Mouse (Mus musculus): Measurements from ENCODE around the gene Sdk2. TPM values are rescaled to one million over a fixed set of nuclear protein-coding genes. Genes with fewer than 3 reads are reported as not detected.

Sdk2 gene
- polyA plus RNA-seq, 1 experiment from 2014 or later: 4.2 TPM

DNA sequence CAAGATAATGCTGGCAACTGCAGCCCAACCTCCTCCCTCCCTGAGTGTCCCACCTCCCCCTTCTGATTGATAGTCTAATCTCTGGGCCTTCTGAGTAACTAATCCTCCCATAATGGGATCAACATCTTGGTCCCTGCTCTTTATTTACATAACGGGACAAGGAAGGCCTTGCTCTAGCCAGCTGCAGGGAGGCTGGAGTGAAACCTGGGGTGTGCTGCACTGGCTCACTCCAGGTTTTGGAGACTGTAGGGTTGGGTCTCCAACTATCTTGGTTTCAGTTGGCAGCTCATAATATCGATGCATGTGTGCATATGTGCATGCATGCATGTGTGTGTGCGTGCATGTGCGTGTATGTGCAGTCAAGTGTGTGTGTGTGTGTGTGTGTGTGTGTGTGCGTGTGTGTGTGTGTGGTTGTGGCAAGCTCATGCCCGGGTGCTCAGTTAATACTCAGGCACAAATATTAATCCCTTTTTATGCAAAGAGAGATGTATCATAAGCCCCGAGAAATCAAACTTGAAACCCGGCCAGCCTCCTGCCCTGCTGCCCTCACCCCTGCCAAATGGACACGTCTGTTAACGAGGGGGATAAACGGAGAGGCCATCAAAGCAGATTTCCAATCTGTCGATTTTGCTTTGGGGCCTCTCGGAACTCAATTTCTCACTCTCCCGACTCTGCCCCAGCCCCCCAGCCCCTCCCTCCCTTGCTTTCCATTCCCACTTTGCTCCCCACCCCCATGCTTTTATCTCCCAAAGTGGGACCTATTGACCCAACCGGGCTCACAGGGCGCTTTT, 91.8 kb downstream of the Sdk2 start:
- Histone ChIP-seq H3K4me3 (ENCODE audit: low read length) (no peak overlapping the region), H3K27ac (ENCODE audit: low read depth, low read length) (no peak overlapping the region), H3K4me2 (replicated peaks; ENCODE audit: low read depth, low read length) (no peak overlapping the region), H3K4me1 (ENCODE audit: control insufficient read depth, insufficient read depth, low read length) (no peaks in the 10 kb centered on the region), H3K27me3 (ENCODE audit: control insufficient read depth, insufficient read depth, low read length) (no peaks in the 10 kb centered on the region), H3K36me3 (ENCODE audit: control insufficient read depth, insufficient read depth, low read length) (no peaks in the 10 kb centered on the region), H3K9ac (ENCODE audit: low read depth, low read length) (no peak overlapping the region), H3K9me3 (ENCODE audit: control insufficient read depth, low read length) (peaks cover under 1% of the 10 kb centered on the region; the same call in 1 of the 2 replicates)
- 0 out of 2 replicates have a peak, but pooled peaks have one; percentile 10 for ATAC-seq (ENCODE audit: low FRiP score, low TSS enrichment)
- WGBS: 42% methylated on average over 16 of the region's 16 CpGs

DNA sequence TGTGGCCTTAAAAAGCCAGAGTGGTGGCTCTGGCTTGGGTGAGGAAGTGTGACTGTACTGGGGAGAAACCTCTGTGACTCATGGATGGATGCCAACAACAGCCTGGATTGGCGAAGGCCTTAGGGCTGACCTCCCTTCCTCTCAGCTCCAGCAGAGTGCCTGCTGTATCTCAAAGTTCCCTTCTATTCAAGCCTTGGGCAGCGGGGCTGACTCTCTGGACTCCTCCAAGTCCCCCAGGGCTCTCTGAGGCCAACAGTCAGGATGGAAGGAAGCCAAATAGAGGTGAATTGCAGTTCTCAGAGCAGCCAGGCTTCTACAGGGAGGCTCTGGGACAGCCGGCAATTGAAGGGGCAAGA, 94.4 kb downstream of the Sdk2 start:
- H3K9ac ChIP-seq (ENCODE audit: low read depth, low read length): no peak overlapping the region
- WGBS: 73% methylated on average over 3 of the region's 3 CpGs

DNA sequence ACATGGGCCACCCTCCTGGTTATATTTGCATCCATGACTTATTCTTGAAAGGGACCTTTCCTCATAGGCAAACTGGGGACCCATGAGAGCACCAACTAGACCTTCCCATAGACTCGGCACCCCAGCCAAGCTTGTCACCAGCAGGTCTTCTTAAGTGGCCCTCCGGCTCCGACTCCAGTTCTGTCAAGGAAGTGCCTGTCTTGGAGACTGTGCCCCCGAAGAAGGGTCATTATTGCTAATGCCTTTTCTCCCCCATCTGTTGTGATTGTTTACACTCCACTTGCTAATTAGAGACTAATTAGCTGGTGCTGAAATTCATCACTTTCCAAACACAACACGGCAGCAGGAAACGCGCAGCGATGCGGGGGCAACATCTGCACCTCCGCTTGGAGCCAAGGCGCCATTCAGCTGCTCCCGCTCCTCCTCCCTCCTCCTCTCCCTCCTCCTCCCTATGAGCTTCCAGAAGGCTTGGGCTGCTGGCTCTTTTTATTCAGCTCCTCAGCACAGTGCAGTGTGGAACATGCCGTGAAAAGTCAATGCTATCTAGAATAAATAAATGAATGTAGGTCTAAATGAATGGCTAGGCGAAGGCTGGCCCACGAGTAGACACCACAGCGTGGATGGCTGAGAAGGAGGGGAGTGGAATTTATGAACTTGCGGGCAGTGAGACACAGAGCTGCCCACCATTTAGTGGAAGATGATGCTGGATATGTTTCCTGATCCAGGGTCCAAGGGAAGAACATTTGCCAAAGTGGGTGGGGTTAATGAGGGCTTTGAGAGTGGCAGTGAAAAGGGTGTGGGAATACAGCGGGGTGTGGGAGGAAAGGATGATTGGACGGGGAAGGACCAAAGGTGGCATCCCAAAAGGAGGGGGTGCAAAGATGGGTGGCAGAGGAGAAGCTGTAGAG, 95.0 kb downstream of the Sdk2 start:
- Histone ChIP-seq H3K9me3 (ENCODE audit: control insufficient read depth, low read length) (peaks cover 30% of the 10 kb centered on the region), H3K4me1 (ENCODE audit: control insufficient read depth, insufficient read depth, low read length) (no peaks in the 10 kb centered on the region), H3K4me2 (replicated peaks; ENCODE audit: low read depth, low read length) (no peak overlapping the region), H3K27me3 (ENCODE audit: control insufficient read depth, insufficient read depth, low read length) (no peaks in the 10 kb centered on the region), H3K36me3 (ENCODE audit: control insufficient read depth, insufficient read depth, low read length) (no peaks in the 10 kb centered on the region), H3K4me3 (ENCODE audit: low read length) (no peak overlapping the region), H3K9ac (ENCODE audit: low read depth, low read length) (no peak overlapping the region), H3K27ac (ENCODE audit: low read depth, low read length) (no peak overlapping the region)
- WGBS: 90% methylated on average over 19 of the region's 19 CpGs
- no peak for ATAC-seq (ENCODE audit: low FRiP score, low TSS enrichment)

More for the DNA sequence above, 94.4 kb downstream of the Sdk2 start:
- Histone ChIP-seq H3K27me3 (ENCODE audit: control insufficient read depth, insufficient read depth, low read length) (no peaks in the 10 kb centered on the region), H3K9me3 (ENCODE audit: control insufficient read depth, low read length) (peaks cover 24% of the 10 kb centered on the region), H3K4me3 (ENCODE audit: low read length) (no peak overlapping the region), H3K4me2 (replicated peaks; ENCODE audit: low read depth, low read length) (no peak overlapping the region), H3K4me1 (ENCODE audit: control insufficient read depth, insufficient read depth, low read length) (no peaks in the 10 kb centered on the region), H3K27ac (ENCODE audit: low read depth, low read length) (no peak overlapping the region), H3K36me3 (ENCODE audit: control insufficient read depth, insufficient read depth, low read length) (no peaks in the 10 kb centered on the region)
- 0 out of 2 replicates have a peak, but pooled peaks have one; percentile 25 for ATAC-seq (ENCODE audit: low FRiP score, low TSS enrichment)

DNA sequence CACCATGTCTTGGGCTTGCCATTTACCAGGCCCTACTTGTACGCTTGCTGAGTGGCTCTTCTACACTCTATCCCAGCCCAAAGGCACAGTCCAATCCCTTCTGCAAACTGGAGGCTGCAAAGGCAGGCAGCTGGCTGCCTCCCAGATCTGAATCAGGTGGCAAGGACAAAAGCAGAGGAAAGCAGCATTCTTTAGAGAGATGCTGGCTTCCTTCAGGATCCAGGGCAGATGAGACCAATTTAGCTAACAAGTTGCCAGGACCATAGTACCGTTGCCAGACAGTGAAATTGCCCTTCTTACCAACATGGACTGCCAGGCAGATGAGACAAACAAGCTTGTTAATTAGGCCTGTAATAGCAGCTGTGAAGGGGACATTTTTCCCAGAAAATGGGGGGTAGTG, 96.8 kb downstream of the Sdk2 start:
- peaks cover 48% of the 10 kb centered on the region for H3K9me3 ChIP-seq (ENCODE audit: control insufficient read depth, low read length)
- 95% methylated on average over 2 of the region's 2 CpGs for WGBS

DNA sequence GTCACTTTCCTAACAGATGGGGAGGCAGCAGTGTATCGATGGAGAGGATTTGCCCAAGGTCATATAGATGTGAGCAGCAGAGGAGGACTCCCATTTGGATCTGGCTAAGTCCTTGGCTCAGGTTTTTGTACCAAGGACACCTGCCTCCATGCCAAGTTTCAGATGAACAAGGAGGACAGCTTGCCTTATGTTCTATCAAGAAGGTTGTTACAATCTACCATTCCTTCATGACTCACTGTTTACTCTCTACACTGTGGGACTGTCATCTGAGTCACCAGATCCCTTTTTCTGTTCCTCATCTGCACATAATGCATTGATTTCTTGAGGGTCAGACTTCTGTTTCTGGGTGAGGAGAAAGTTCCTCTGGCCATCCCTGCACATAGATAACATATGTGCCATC, 101.6 kb downstream of the Sdk2 start:
- Histone ChIP-seq H3K4me3 (ENCODE audit: low read length) (no peak overlapping the region), H3K4me2 (replicated peaks; ENCODE audit: low read depth, low read length) (no peak overlapping the region), H3K36me3 (ENCODE audit: control insufficient read depth, insufficient read depth, low read length) (no peaks in the 10 kb centered on the region), H3K9me3 (ENCODE audit: control insufficient read depth, low read length) (peaks cover 65% of the 10 kb centered on the region), H3K27ac (ENCODE audit: low read depth, low read length) (no peak overlapping the region), H3K9ac (ENCODE audit: low read depth, low read length) (no peak overlapping the region), H3K27me3 (ENCODE audit: control insufficient read depth, insufficient read depth, low read length) (no peaks in the 10 kb centered on the region), H3K4me1 (ENCODE audit: control insufficient read depth, insufficient read depth, low read length) (no peaks in the 10 kb centered on the region)
- ATAC-seq (ENCODE audit: low FRiP score, low TSS enrichment): no peak
- 92% methylated on average over 1 of the region's 1 CpGs for WGBS

More for the DNA sequence above, 96.8 kb downstream of the Sdk2 start:
- Histone ChIP-seq H3K9ac (ENCODE audit: low read depth, low read length) (no peak overlapping the region), H3K36me3 (ENCODE audit: control insufficient read depth, insufficient read depth, low read length) (no peaks in the 10 kb centered on the region), H3K27me3 (ENCODE audit: control insufficient read depth, insufficient read depth, low read length) (no peaks in the 10 kb centered on the region), H3K4me1 (ENCODE audit: control insufficient read depth, insufficient read depth, low read length) (no peaks in the 10 kb centered on the region), H3K4me3 (ENCODE audit: low read length) (no peak overlapping the region), H3K4me2 (replicated peaks; ENCODE audit: low read depth, low read length) (no peak overlapping the region), H3K27ac (ENCODE audit: low read depth, low read length) (no peak overlapping the region)
- ATAC-seq (ENCODE audit: low FRiP score, low TSS enrichment): no peak

DNA sequence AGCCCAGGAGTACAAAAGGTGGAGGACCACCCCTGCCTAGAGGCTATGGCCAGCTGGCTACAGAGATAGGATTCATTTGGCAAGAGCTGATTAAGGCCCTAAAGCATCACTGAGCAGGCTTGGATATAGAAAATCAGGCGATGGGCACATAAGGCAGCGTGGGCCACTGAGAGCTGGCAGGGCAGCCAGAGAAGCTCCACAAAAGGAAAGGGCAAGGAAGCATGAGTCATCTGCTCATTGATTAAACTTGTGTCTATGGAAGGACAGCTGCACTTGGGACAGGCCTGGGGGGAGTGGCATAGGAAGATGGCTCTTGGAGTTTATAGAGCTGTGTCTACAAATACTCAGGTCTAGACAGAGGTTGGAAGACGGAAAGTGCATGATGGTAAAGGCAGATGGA, 104.1 kb downstream of the Sdk2 start:
- Histone ChIP-seq H3K4me2 (replicated peaks; ENCODE audit: low read depth, low read length) (no peak overlapping the region), H3K27ac (ENCODE audit: low read depth, low read length) (no peak overlapping the region), H3K9ac (ENCODE audit: low read depth, low read length) (no peak overlapping the region), H3K9me3 (ENCODE audit: control insufficient read depth, low read length) (peaks cover 43% of the 10 kb centered on the region), H3K36me3 (ENCODE audit: control insufficient read depth, insufficient read depth, low read length) (no peaks in the 10 kb centered on the region), H3K27me3 (ENCODE audit: control insufficient read depth, insufficient read depth, low read length) (no peaks in the 10 kb centered on the region), H3K4me3 (ENCODE audit: low read length) (no peak overlapping the region), H3K4me1 (ENCODE audit: control insufficient read depth, insufficient read depth, low read length) (no peaks in the 10 kb centered on the region)
- ATAC-seq (ENCODE audit: low FRiP score, low TSS enrichment): no peak
- 94% methylated on average over 3 of the region's 3 CpGs for WGBS

DNA sequence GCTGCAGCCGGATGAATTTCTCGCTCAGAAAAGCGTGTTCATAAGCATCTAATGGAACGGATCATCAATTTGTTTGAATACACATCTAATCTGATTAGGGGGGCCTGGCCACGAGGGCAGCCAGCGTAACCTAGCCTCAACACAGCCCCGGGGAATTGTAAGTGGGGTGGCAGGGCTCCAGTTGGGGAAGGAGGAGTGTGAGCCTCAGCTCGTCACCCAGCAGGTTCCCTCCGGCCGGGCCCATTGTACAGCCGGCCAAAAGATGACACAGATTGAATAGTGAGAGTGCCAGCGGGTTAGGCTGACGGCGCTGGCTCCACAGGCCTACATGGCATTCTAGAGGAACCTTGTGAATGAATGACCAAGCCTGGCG, 115.2 kb downstream of the Sdk2 start:
- H3K9me3 ChIP-seq (ENCODE audit: control insufficient read depth, low read length): no peaks in the 10 kb centered on the region
- no peaks in the 10 kb centered on the region for H3K36me3 ChIP-seq (ENCODE audit: control insufficient read depth, insufficient read depth, low read length)
- 68% methylated on average over 15 of the region's 15 CpGs for WGBS
- ATAC-seq (ENCODE audit: low FRiP score, low TSS enrichment): no peak
- H3K4me1 ChIP-seq (ENCODE audit: control insufficient read depth, insufficient read depth, low read length): peaks cover 13% of the 10 kb centered on the region; the same call in 1 of the 2 replicates
- no peak overlapping the region for H3K9ac ChIP-seq (ENCODE audit: low read depth, low read length)
- no peaks in the 10 kb centered on the region for H3K27me3 ChIP-seq (ENCODE audit: control insufficient read depth, insufficient read depth, low read length)
- no peak overlapping the region for H3K27ac ChIP-seq (ENCODE audit: low read depth, low read length)
- no peak overlapping the region for H3K4me3 ChIP-seq (ENCODE audit: low read length)
- H3K4me2 ChIP-seq (replicated peaks; ENCODE audit: low read depth, low read length): no peak overlapping the region

DNA sequence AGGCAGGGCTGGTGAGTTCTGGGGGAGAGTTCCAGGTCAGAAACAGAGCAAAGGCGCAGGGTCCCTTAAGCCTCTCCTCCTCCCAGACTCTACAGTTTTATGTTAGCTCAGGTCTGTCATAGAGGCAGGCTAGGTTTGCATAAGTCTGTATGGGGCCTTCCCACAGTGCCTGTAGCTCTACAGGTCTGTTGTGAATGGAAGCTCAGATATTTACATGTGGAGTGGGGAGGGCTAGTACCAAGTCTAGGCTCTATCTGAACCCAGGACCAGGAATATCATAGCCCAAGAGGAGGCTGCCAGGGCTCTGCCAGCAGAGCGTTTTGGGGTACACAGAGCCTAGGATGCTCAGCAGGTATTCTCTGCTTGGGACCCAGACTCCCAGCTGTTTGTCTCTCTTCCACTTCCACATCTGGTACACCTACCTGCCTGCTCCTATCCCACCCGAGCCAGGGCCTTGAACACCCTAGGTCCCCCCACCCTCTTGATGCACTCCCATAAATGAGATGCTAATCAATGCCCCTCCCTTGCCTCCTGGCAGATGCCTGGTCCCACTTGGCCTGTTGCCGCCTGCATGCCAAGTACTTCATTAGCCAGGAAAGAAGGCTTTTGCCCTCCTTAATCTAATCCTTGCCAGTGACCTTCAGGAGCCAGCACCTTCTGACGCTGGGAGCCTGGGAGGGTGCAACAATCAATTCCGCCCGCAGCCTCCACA, 115.8 kb downstream of the Sdk2 start:
- H3K36me3 ChIP-seq (ENCODE audit: control insufficient read depth, insufficient read depth, low read length): no peaks in the 10 kb centered on the region
- ATAC-seq (ENCODE audit: low FRiP score, low TSS enrichment): no peak
- H3K9me3 ChIP-seq (ENCODE audit: control insufficient read depth, low read length): no peaks in the 10 kb centered on the region
- H3K27ac ChIP-seq (ENCODE audit: low read depth, low read length): no peak overlapping the region
- no peak overlapping the region for H3K4me2 ChIP-seq (replicated peaks; ENCODE audit: low read depth, low read length)
- WGBS: 64% methylated on average over 7 of the region's 7 CpGs
- H3K4me1 ChIP-seq (ENCODE audit: control insufficient read depth, insufficient read depth, low read length): peaks cover 13% of the 10 kb centered on the region; the same call in 1 of the 2 replicates
- no peak overlapping the region for H3K9ac ChIP-seq (ENCODE audit: low read depth, low read length)
- H3K27me3 ChIP-seq (ENCODE audit: control insufficient read depth, insufficient read depth, low read length): no peaks in the 10 kb centered on the region
- no peak overlapping the region for H3K4me3 ChIP-seq (ENCODE audit: low read length)
